Mouse (Mus musculus): ENCODE results near the gene Pifo. TPM values are rescaled to one million over a fixed set of nuclear protein-coding genes. Genes with fewer than 3 reads are reported as not detected.
"Not testable (repeated sequence)": the region's sequence is repeated elsewhere in the genome, so short reads cannot be mapped to it uniquely, and the experiment has no call there.

Pifo gene
- polyA plus RNA-seq, 1 experiment from 2014 or later = not detected

- not testable (repeated sequence) for H3K36me3 ChIP-seq; H3K27ac ChIP-seq; H3K4me2 ChIP-seq (replicated peaks); ATAC-seq (ENCODE audit: low FRiP score, low read depth); H3K4me1 ChIP-seq; H3K4me3 ChIP-seq; H3K9me3 ChIP-seq; H3K9ac ChIP-seq; H3K27me3 ChIP-seq (replicated peaks)
- WGBS = 54% methylated on average over 5 of the region's 5 CpGs
These were observed 24.8 kb downstream of the Pifo start for GRCm38 (mm10) chr3:105989611-105990010.

GRCm38 (mm10) chr3:105974174-105974573 is 40.3 kb downstream of the Pifo start:
- no peaks in the 10 kb centered on the region for H3K9me3 ChIP-seq
- H3K27ac ChIP-seq = no peak overlapping the region
- no peak overlapping the region for H3K4me3 ChIP-seq
- H3K9ac ChIP-seq = no peak overlapping the region
- WGBS = 98% methylated on average over 2 of the region's 2 CpGs
- H3K36me3 ChIP-seq = peaks cover 11% of the 10 kb centered on the region
- H3K4me1 ChIP-seq = no peaks in the 10 kb centered on the region
- no peaks in the 10 kb centered on the region for H3K27me3 ChIP-seq (replicated peaks)
- no peak overlapping the region for H3K4me2 ChIP-seq (replicated peaks)
- ATAC-seq (ENCODE audit: low FRiP score, low read depth) = no peak

- Histone ChIP-seq H3K36me3 (peaks cover 19% of the 10 kb centered on the region), H3K9me3 (no peaks in the 10 kb centered on the region), H3K4me1 (no peaks in the 10 kb centered on the region), H3K9ac (no peak within 1 kb of the TSS), H3K27ac (no peak within 1 kb of the TSS), H3K27me3 (replicated peaks) (no peaks in the 10 kb centered on the region), H3K4me2 (replicated peaks) (no peak within 1 kb of the TSS), H3K4me3 (no peak within 1 kb of the TSS)
- ATAC-seq (ENCODE audit: low FRiP score, low read depth) = no peak
- 73% methylated on average over 3 of the region's 3 CpGs for WGBS
These were observed 41.0 kb downstream of the Pifo start, which contains the start of gene Ovgp1 for GRCm38 (mm10) chr3:105973411-105973810. Gene Ovgp1, plus strand, starts transcription at chr3:105973711.

GRCm38 (mm10) chr3:105971831-105972446 is 42.5 kb downstream of the Pifo start:
- Histone ChIP-seq H3K4me3 (no peak overlapping the region), H3K27me3 (replicated peaks) (no peaks in the 10 kb centered on the region), H3K9ac (no peak overlapping the region), H3K36me3 (peaks cover 33% of the 10 kb centered on the region), H3K4me2 (replicated peaks) (no peak overlapping the region), H3K9me3 (no peaks in the 10 kb centered on the region), H3K4me1 (no peaks in the 10 kb centered on the region), H3K27ac (no peak overlapping the region)
- ATAC-seq (ENCODE audit: low FRiP score, low read depth) = no peak
- 83% methylated on average over 5 of the region's 5 CpGs for WGBS

- 95% methylated on average over 2 of the region's 2 CpGs for WGBS
- H3K4me3 ChIP-seq = no peak overlapping the region
- peak overlapping the region; percentile 89 for H3K4me2 ChIP-seq (replicated peaks)
- H3K27me3 ChIP-seq (replicated peaks) = no peaks in the 10 kb centered on the region
- peaks cover 23% of the 10 kb centered on the region for H3K4me1 ChIP-seq
- H3K9me3 ChIP-seq = no peaks in the 10 kb centered on the region
- no peak overlapping the region for H3K9ac ChIP-seq
- ATAC-seq (ENCODE audit: low FRiP score, low read depth) = no peak
- H3K36me3 ChIP-seq = peaks cover 42% of the 10 kb centered on the region
- no peak overlapping the region for H3K27ac ChIP-seq
These were observed 53.7 kb downstream of the Pifo start for GRCm38 (mm10) chr3:105960700-105961099.

- no peaks in the 10 kb centered on the region for H3K9me3 ChIP-seq
- peak within 1 kb of the TSS; percentile 83 for H3K4me3 ChIP-seq
- no peaks in the 10 kb centered on the region for H3K27me3 ChIP-seq (replicated peaks)
- peak within 1 kb of the TSS; percentile 72 for H3K27ac ChIP-seq
- H3K4me2 ChIP-seq (replicated peaks) = peak within 1 kb of the TSS; percentile 89
- ATAC-seq (ENCODE audit: low FRiP score, low read depth) = no peak; the same call in 1 of the 2 replicates
- H3K36me3 ChIP-seq = peaks cover 38% of the 10 kb centered on the region
- peak within 1 kb of the TSS; percentile 93 for H3K9ac ChIP-seq
- 5% methylated on average over 6 of the region's 6 CpGs for WGBS
- peaks cover 23% of the 10 kb centered on the region for H3K4me1 ChIP-seq
These were observed 54.4 kb downstream of the Pifo start, which contains the start of gene Atp5f1 for GRCm38 (mm10) chr3:105959999-105960398. Gene Atp5f1, minus strand, starts transcription at chr3:105960099.

GRCm38 (mm10) chr3:105959585-105959984 is 54.9 kb downstream of the Pifo start:
- Histone ChIP-seq H3K9ac (peak overlapping the region; percentile 93), H3K4me3 (peak overlapping the region; percentile 83), H3K27ac (no peak overlapping the region), H3K36me3 (peaks cover 38% of the 10 kb centered on the region), H3K9me3 (no peaks in the 10 kb centered on the region), H3K27me3 (replicated peaks) (no peaks in the 10 kb centered on the region), H3K4me2 (replicated peaks) (peak overlapping the region; percentile 89), H3K4me1 (peaks cover 23% of the 10 kb centered on the region)
- under 1% methylated on average over 26 of the region's 26 CpGs for WGBS
- peak; percentile 84 for ATAC-seq (ENCODE audit: low FRiP score, low read depth)

- H3K9ac ChIP-seq = peak within 1 kb of the TSS; percentile 93
- ATAC-seq (ENCODE audit: low FRiP score, low read depth) = peak; percentile 98
- peaks cover 36% of the 10 kb centered on the region for H3K36me3 ChIP-seq
These were observed 55.4 kb downstream of the Pifo start, which contains the start of gene Wdr77 for GRCm38 (mm10) chr3:105958974-105959580. Gene Wdr77, plus strand, starts transcription at chr3:105959369.

GRCm38 (mm10) chr3:105958204-105958603 is 56.2 kb downstream of the Pifo start:
- peak overlapping the region; percentile 83 for H3K4me3 ChIP-seq
- H3K36me3 ChIP-seq = peaks cover 32% of the 10 kb centered on the region
- peak overlapping the region; percentile 93 for H3K9ac ChIP-seq
- peak overlapping the region; percentile 77 for H3K4me2 ChIP-seq (replicated peaks)
- H3K9me3 ChIP-seq = no peaks in the 10 kb centered on the region
- no peak for ATAC-seq (ENCODE audit: low FRiP score, low read depth)
- H3K27ac ChIP-seq = no peak overlapping the region
- H3K4me1 ChIP-seq = peaks cover 23% of the 10 kb centered on the region
- WGBS = 47% methylated on average over 5 of the region's 5 CpGs
- no peaks in the 10 kb centered on the region for H3K27me3 ChIP-seq (replicated peaks)

More at GRCm38 (mm10) chr3:105958974-105959580, 55.4 kb downstream of the Pifo start, which contains the start of gene Wdr77:
- Histone ChIP-seq H3K4me3 (peak within 1 kb of the TSS; percentile 83), H3K4me1 (peaks cover 23% of the 10 kb centered on the region), H3K27ac (peak within 1 kb of the TSS; percentile 72), H3K4me2 (replicated peaks) (peak within 1 kb of the TSS; percentile 89), H3K27me3 (replicated peaks) (no peaks in the 10 kb centered on the region), H3K9me3 (no peaks in the 10 kb centered on the region)
- under 1% methylated on average over 52 of the region's 52 CpGs for WGBS

GRCm38 (mm10) chr3:105957235-105957634 is 57.2 kb downstream of the Pifo start:
- H3K4me3 ChIP-seq = no peak overlapping the region
- 95% methylated on average over 1 of the region's 1 CpGs for WGBS

GRCm38 (mm10) chr3:105951348-105951747 is 63.1 kb downstream of the Pifo start:
- ATAC-seq (ENCODE audit: low FRiP score, low read depth) = no peak
- peaks cover 66% of the 10 kb centered on the region for H3K36me3 ChIP-seq
- H3K9me3 ChIP-seq = no peaks in the 10 kb centered on the region
- H3K27me3 ChIP-seq (replicated peaks) = no peaks in the 10 kb centered on the region
- no peaks in the 10 kb centered on the region for H3K4me1 ChIP-seq
- WGBS = 94% methylated on average over 7 of the region's 7 CpGs
- H3K4me3 ChIP-seq = no peak overlapping the region
- no peak overlapping the region for H3K27ac ChIP-seq
- no peak overlapping the region for H3K9ac ChIP-seq
- no peak overlapping the region for H3K4me2 ChIP-seq (replicated peaks)

More at GRCm38 (mm10) chr3:105957235-105957634, 57.2 kb downstream of the Pifo start:
- Histone ChIP-seq H3K4me2 (replicated peaks) (peak overlapping the region; percentile 77; the same call in 1 of the 2 replicates), H3K4me1 (peaks cover 23% of the 10 kb centered on the region), H3K27ac (no peak overlapping the region), H3K36me3 (peaks cover 31% of the 10 kb centered on the region), H3K9me3 (no peaks in the 10 kb centered on the region), H3K27me3 (replicated peaks) (no peaks in the 10 kb centered on the region), H3K9ac (no peak overlapping the region)
- ATAC-seq (ENCODE audit: low FRiP score, low read depth) = no peak
